Mouse (Mus musculus) MEL (cell line): ENCODE data around the gene Slfn8.

Source experiments
- CTCF ChIP-seq, 3 experiments: IDR thresholded peaks in 2 of 3; conservative IDR thresholded peaks in 1 of 3; 2 replicates each; pipeline ENCODE4 v1.5.1; 2011 to 2012; ENCODE audit warnings: low read length in 3 of 3, low read depth in 2 of 3, mild to moderate bottlenecking in 2 of 3, improper control_type of control experiment in 1 of 3, inconsistent platforms in 1 of 3, mixed read lengths in 1 of 3, moderate library complexity in 1 of 3; ENCODE audit not compliant: control insufficient read depth in 1 of 3, insufficient read depth in 1 of 3, poor library complexity in 1 of 3, severe bottlenecking in 1 of 3
- ELF1 ChIP-seq: IDR thresholded peaks from 2 replicates; pipeline ENCODE4 v1.6.1; 2014; ENCODE audit warnings: low read depth, mild to moderate bottlenecking, inconsistent platforms, low read length, improper control_type of control experiment, moderate library complexity
- EP300 ChIP-seq, 2 experiments: IDR thresholded peaks; 2 replicates each; pipeline ENCODE4 v1.6.1; 2011; ENCODE audit warnings: improper control_type of control experiment in 2 of 2, low read length in 2 of 2, low read depth in 1 of 2, mild to moderate bottlenecking in 1 of 2
- GABPA ChIP-seq: IDR thresholded peaks from 2 replicates; pipeline ENCODE4 v1.6.1; 2012; ENCODE audit warnings: low read depth, mild to moderate bottlenecking, inconsistent platforms, low read length, improper control_type of control experiment, moderate library complexity
- HCFC1 ChIP-seq: IDR thresholded peaks from 2 replicates; pipeline ENCODE4 v1.6.1; 2012; ENCODE audit warnings: low read depth, mild to moderate bottlenecking, inconsistent platforms, low read length, improper control_type of control experiment, moderate library complexity
- MAFK ChIP-seq: IDR thresholded peaks from 2 replicates; pipeline ENCODE4 v1.6.1; 2011; ENCODE audit warnings: low read depth, mild to moderate bottlenecking, low read length, improper control_type of control experiment, borderline replicate concordance
- POLR2A ChIP-seq, 2 experiments: IDR thresholded peaks; 2 replicates each; pipeline ENCODE4 v1.6.1; 2011 to 2012; ENCODE audit warnings: low read length in 2 of 2, mild to moderate bottlenecking in 2 of 2, control low read depth in 1 of 2, improper control_type of control experiment in 1 of 2, low read depth in 1 of 2, moderate library complexity in 1 of 2; ENCODE audit not compliant: control insufficient read depth in 1 of 2, insufficient read depth in 1 of 2, poor library complexity in 1 of 2
- POLR2AphosphoS2 ChIP-seq: IDR thresholded peaks from 2 replicates; pipeline ENCODE4 v1.6.1; 2011; ENCODE audit warnings: low read length, improper control_type of control experiment
- SIN3A ChIP-seq: IDR thresholded peaks from 2 replicates; pipeline ENCODE4 v1.6.1; 2012; ENCODE audit warnings: low read length, improper control_type of control experiment, inconsistent platforms
- SMC3 ChIP-seq: IDR thresholded peaks from 2 replicates; pipeline ENCODE4 v1.6.1; 2011; ENCODE audit warnings: low read depth, low read length, improper control_type of control experiment
- USF1 ChIP-seq: IDR thresholded peaks from 2 replicates; pipeline ENCODE4 v1.6.1; 2014; ENCODE audit warnings: low read depth, mild to moderate bottlenecking, inconsistent platforms, low read length, improper control_type of control experiment, moderate library complexity
- USF2 ChIP-seq, 2 experiments: IDR thresholded peaks; 2 replicates each; pipeline ENCODE4 v1.6.1; 2011 to 2012; ENCODE audit warnings: improper control_type of control experiment in 2 of 2, low read length in 2 of 2, borderline replicate concordance in 1 of 2, inconsistent platforms in 1 of 2, low read depth in 1 of 2, mild to moderate bottlenecking in 1 of 2; ENCODE audit not compliant: insufficient read depth in 1 of 2

GRCm38 (mm10) chr11:83041000-83041399 lies 20.4 kb upstream of the Slfn8 start:
- TF ChIP-seq CTCF (IDR thresholded peaks at IDR 0.05 in 2 of 3, conservative IDR thresholded peaks at IDR 0.05 in 1 of 3; ENCODE audit: control insufficient read depth in 1 of 3, insufficient read depth in 1 of 3, low read depth in 2 of 3, low read length in 3 of 3, poor library complexity in 1 of 3, severe bottlenecking in 1 of 3) (no peak), SMC3 (no peak), MAFK (no peak), POLR2A (IDR thresholded peaks at IDR 0.05; ENCODE audit: control insufficient read depth in 1 of 2, insufficient read depth in 1 of 2, low read depth in 1 of 2, low read length in 2 of 2, poor library complexity in 1 of 2) (no peak), GABPA (no peak), USF1 (no peak), EP300 (IDR thresholded peaks at IDR 0.05; ENCODE audit: low read depth in 1 of 2, low read length in 2 of 2) (peak; percentile 52 to 67), POLR2AphosphoS2 (no peak), USF2 (IDR thresholded peaks at IDR 0.05; ENCODE audit: borderline replicate concordance in 1 of 2, insufficient read depth in 1 of 2, low read depth in 1 of 2, low read length in 2 of 2) (no peak), HCFC1 (no peak), ELF1 (no peak), SIN3A (no peak)
